Mouse (Mus musculus) kidney, adult 11 months (tissue): Measurements from ENCODE around the gene Rasgef1b.

Source experiments
- DNase-seq: peaks from one replicate; pipeline ENCODE4 v3.0.0; 2022

Rasgef1b gene

GRCm38 (mm10) chr5:99487009-99487858, 241.6 kb downstream of the Rasgef1b start:
- DNase-seq = no peak

- no peak for DNase-seq
Observed at GRCm38 (mm10) chr5:99483162-99483561, 245.7 kb downstream of the Rasgef1b start.

- no peak for DNase-seq
Observed at GRCm38 (mm10) chr5:99482524-99482923, 246.3 kb downstream of the Rasgef1b start.

GRCm38 (mm10) chr5:99482016-99482415, 246.8 kb downstream of the Rasgef1b start:
- DNase-seq = no peak

- DNase-seq = no peak
Observed at GRCm38 (mm10) chr5:99480078-99481031, 248.5 kb downstream of the Rasgef1b start.

- peak; percentile 4 for DNase-seq
Observed at GRCm38 (mm10) chr5:99479263-99480077, 249.4 kb downstream of the Rasgef1b start.

- DNase-seq = no peak
Observed at GRCm38 (mm10) chr5:99478716-99479115, 250.1 kb downstream of the Rasgef1b start.

- no peak for DNase-seq
Observed at GRCm38 (mm10) chr5:99477420-99477815, 251.4 kb downstream of the Rasgef1b start.

GRCm38 (mm10) chr5:99476640-99477419, 252.0 kb downstream of the Rasgef1b start:
- DNase-seq = no peak

GRCm38 (mm10) chr5:99472607-99473335, 256.1 kb downstream of the Rasgef1b start:
- DNase-seq = no peak

GRCm38 (mm10) chr5:99471790-99472189, 257.1 kb downstream of the Rasgef1b start:
- DNase-seq = no peak

- DNase-seq = no peak
Observed at GRCm38 (mm10) chr5:99470613-99471012, 258.3 kb downstream of the Rasgef1b start.

GRCm38 (mm10) chr5:99459007-99459406, 269.9 kb downstream of the Rasgef1b start:
- DNase-seq = no peak

- no peak for DNase-seq
Observed at GRCm38 (mm10) chr5:99457291-99457690, 271.6 kb downstream of the Rasgef1b start.

GRCm38 (mm10) chr5:99451939-99452338, 276.9 kb downstream of the Rasgef1b start:
- no peak for DNase-seq

- no peak for DNase-seq
Observed at GRCm38 (mm10) chr5:99451416-99451815, 277.4 kb downstream of the Rasgef1b start.

- no peak for DNase-seq
Observed at GRCm38 (mm10) chr5:99450994-99451393, 277.9 kb downstream of the Rasgef1b start.

- DNase-seq = no peak
Observed at GRCm38 (mm10) chr5:99450463-99450862, 278.4 kb downstream of the Rasgef1b start.

GRCm38 (mm10) chr5:99447481-99447880, 281.4 kb downstream of the Rasgef1b start:
- DNase-seq = no peak

- DNase-seq = no peak
Observed at GRCm38 (mm10) chr5:99445242-99445641, 283.6 kb downstream of the Rasgef1b start.

GRCm38 (mm10) chr5:99444777-99445176, 284.1 kb downstream of the Rasgef1b start:
- DNase-seq = no peak
